ENCODE assay signal across 8 mouse cellular contexts in genomic region chr6:134792141-134793045, GRCm38 (mm10). TPM values are rescaled to one million over a fixed set of nuclear protein-coding genes. Genes with fewer than 3 reads are reported as not detected.
DNase-seq lines count a peak whose midpoint lies in the region; ATAC-seq lines count a peak whose summit lies in the region.

Gene Dusp16 (minus strand): TSS chr6:134792625.

- peak; percentile 90 for ATAC-seq in hindbrain, embryonic 15.5 days (ENCODE audit: low FRiP score, low read depth)

- under 1% methylated on average over 88 of the region's 108 CpGs for WGBS in hindbrain, embryonic 15.5 days

- peak within 1 kb of the TSS; percentile 86 for H3K4me2 ChIP-seq in hindbrain, embryonic 15.5 days

- H3K4me3 ChIP-seq in hindbrain, embryonic 15.5 days: peak within 1 kb of the TSS; percentile 75

- no peaks in the 10 kb centered on the region for H3K36me3 ChIP-seq in hindbrain, embryonic 15.5 days

- peak within 1 kb of the TSS; percentile 85 for H3K27ac ChIP-seq in hindbrain, embryonic 15.5 days (replicated peaks)

- H3K27me3 ChIP-seq in hindbrain, embryonic 15.5 days: 0 out of 2 replicates have a peak, but pooled peaks cover 4% of the 10 kb centered on the region

- no peaks in the 10 kb centered on the region for H3K9me3 ChIP-seq in hindbrain, embryonic 15.5 days

- DNase-seq in ZHBTc4 (ENCODE audit: low read depth, low spot score): peak; percentile 93
- peak; percentile 33 to 73 for DNase-seq in cerebellum, postnatal 4 days (ENCODE audit: low spot score in 2 of 2)
- peak; percentile 98 for DNase-seq in gastrocnemius, adult 18-20 months (ENCODE audit: low spot score)
- peak; percentile 74 to 78 for DNase-seq in layer of hippocampus, postnatal 36 days
- DNase-seq in lung, postnatal 25 days (ENCODE audit: low spot score): peak; percentile 97
- DNase-seq in retina, postnatal 1 day: peak; percentile 97
- DNase-seq in thymus, postnatal 4 days: peak; percentile 80

- peaks cover 21% of the 10 kb centered on the region for H3K4me1 ChIP-seq in hindbrain, embryonic 15.5 days (replicated peaks)

- peak within 1 kb of the TSS; percentile 72 for H3K9ac ChIP-seq in hindbrain, embryonic 15.5 days

RNA-seq across cellular contexts. Expression of gene Dusp16, which starts in this region (rescaled TPM):
- total RNA-seq in gastrocnemius, adult 18-20 months (2021): 10 to 100 TPM; 12.2 to 16.7 TPM
- 5.5 and 5.7 TPM in 2 replicates for polyA plus RNA-seq in hindbrain, embryonic 15.5 days (2015; fragmentation: Nextera tagmentation; extraction: Ambion mirVana)
- total RNA-seq in layer of hippocampus, postnatal 36 days (2021): 1 to 10 TPM; 8.6 to 8.9 TPM

Comparison
In these comparisons a context has a peak if more than half of its experiments do, and no peak if none do; other contexts are left out.
1. Peak in every context shown above with its lines: DNase-seq, ATAC-seq, H3K4me3 ChIP-seq and H3K27ac ChIP-seq.